8 mouse cellular contexts compared by ENCODE assay signal in the genomic region with DNA sequence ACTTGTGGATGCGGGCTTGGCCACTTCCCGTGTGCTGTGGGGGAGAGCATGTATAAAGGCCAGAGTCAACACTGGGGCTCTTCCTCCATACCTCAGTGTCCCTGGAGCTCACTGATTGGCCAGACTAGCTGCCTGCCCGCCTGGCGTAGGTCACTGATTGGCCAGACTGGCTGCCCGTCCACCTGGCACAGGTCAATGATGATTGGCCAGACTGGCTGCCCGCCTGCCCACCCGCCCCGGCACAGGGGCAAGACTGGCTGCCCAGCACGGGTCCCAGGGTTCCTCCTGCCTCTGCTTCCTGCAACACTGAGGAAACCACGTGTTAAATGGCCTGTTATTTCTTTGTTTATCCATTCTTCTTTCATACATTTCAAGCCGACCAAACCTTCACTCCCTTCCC.
DNase-seq lines count a peak whose midpoint lies in the region; ATAC-seq and TF ChIP-seq lines count a peak whose summit lies in the region.

No protein-coding gene starts in this region.

- H3K4me2 ChIP-seq in lung, embryonic 14.5 days: no peak overlapping the region

- intact Hi-C loops in left cerebral cortex, postnatal 25 days (cut with DNase I): no loop called here

- 43% methylated on average over 11 of the region's 11 CpGs for WGBS in lung, embryonic 14.5 days

- DNase-seq in A20 (ENCODE audit: low read depth, low spot score): peak; percentile 98
- DNase-seq in G1E (ENCODE audit: low spot score): no peak
- DNase-seq in gastrocnemius, adult 18-20 months (ENCODE audit: low spot score): peak; percentile 22
- DNase-seq in kidney, adult 11 months: peak; percentile 67
- DNase-seq in lung, embryonic 14.5 days: peak; percentile 51
- DNase-seq in adipocyte (ENCODE audit: low spot score): no peak
- no peak for DNase-seq in left cerebral cortex, postnatal 25 days (ENCODE audit: low spot score in 2 of 2)
- DNase-seq in layer of hippocampus, adult 18-20 months (ENCODE audit: low spot score in 2 of 2): no peak

- H3K4me1 ChIP-seq in G1E (ENCODE audit: insufficient read depth, low read depth, low read length): no peaks in the 10 kb centered on the region
- peaks cover 5% of the 10 kb centered on the region; the same call in 1 of the 2 replicates for H3K4me1 ChIP-seq in lung, embryonic 14.5 days (ENCODE audit: insufficient read depth)

- peaks cover 85% of the 10 kb centered on the region for H3K9me3 ChIP-seq in G1E (replicated peaks)
- H3K9me3 ChIP-seq in lung, embryonic 14.5 days (ENCODE audit: low read depth, low read length): no peaks in the 10 kb centered on the region

- no peak overlapping the region for H3K9ac ChIP-seq in lung, embryonic 14.5 days

- no peak for ATAC-seq in G1E (ENCODE audit: extremely low read depth, insufficient number of reproducible peaks, low FRiP score, poor library complexity, severe bottlenecking)
- ATAC-seq in lung, embryonic 14.5 days (ENCODE audit: insufficient read depth): no peak

- TF ChIP-seq CTCF in G1E (IDR thresholded peaks at IDR 0.05; ENCODE audit: low read depth, low read length): no peak
- no peak for TF ChIP-seq CTCF in lung, embryonic 14.5 days (IDR thresholded peaks at IDR 0.05; ENCODE audit: low read depth)

- H3K4me3 ChIP-seq in G1E (ENCODE audit: low read depth, low read length): peak overlapping the region; percentile 14; the same call in 1 of the 2 replicates
- H3K4me3 ChIP-seq in lung, embryonic 14.5 days (ENCODE audit: low read depth, low read length): no peak overlapping the region

- no peak overlapping the region for H3K27ac ChIP-seq in lung, embryonic 14.5 days (ENCODE audit: low read depth)

- H3K27me3 ChIP-seq in G1E (ENCODE audit: insufficient read depth, low read length): no peaks in the 10 kb centered on the region
- no peaks in the 10 kb centered on the region for H3K27me3 ChIP-seq in lung, embryonic 14.5 days (ENCODE audit: insufficient read depth, low read length)

- no peaks in the 10 kb centered on the region for H3K36me3 ChIP-seq in G1E (replicated peaks)
- peaks cover 24% of the 10 kb centered on the region for H3K36me3 ChIP-seq in lung, embryonic 14.5 days (ENCODE audit: insufficient read depth)

Comparison
In these comparisons a context has a peak if more than half of its experiments do, and no peak if none do; other contexts are left out.
1. DNase-seq: peak in A20 (single experiment), gastrocnemius, adult 18-20 months (single experiment), kidney, adult 11 months (single experiment) and lung, embryonic 14.5 days (single experiment); none in G1E (single experiment), adipocyte (single experiment), left cerebral cortex, postnatal 25 days (0 of 2) and layer of hippocampus, adult 18-20 months (0 of 2).